Mouse (Mus musculus) spleen, adult 2 months (tissue): Measurements from ENCODE around the gene Rab21.

ENCODE experiments used
- CTCF ChIP-seq: fragments of 200-500 bp; IDR thresholded peaks from 2 replicates; pipeline ENCODE4 v1.5.1; 2011; ENCODE audit warnings: mild to moderate bottlenecking, inconsistent platforms; ENCODE audit not compliant: insufficient read depth, insufficient read length, insufficient replicate concordance; ENCODE audit errors: extremely low read depth
- POLR2A ChIP-seq: fragments of 200-500 bp; IDR thresholded peaks from 2 replicates; pipeline ENCODE4 v1.6.1; 2011; ENCODE audit warnings: low read depth, low read length, inconsistent platforms

DNA sequence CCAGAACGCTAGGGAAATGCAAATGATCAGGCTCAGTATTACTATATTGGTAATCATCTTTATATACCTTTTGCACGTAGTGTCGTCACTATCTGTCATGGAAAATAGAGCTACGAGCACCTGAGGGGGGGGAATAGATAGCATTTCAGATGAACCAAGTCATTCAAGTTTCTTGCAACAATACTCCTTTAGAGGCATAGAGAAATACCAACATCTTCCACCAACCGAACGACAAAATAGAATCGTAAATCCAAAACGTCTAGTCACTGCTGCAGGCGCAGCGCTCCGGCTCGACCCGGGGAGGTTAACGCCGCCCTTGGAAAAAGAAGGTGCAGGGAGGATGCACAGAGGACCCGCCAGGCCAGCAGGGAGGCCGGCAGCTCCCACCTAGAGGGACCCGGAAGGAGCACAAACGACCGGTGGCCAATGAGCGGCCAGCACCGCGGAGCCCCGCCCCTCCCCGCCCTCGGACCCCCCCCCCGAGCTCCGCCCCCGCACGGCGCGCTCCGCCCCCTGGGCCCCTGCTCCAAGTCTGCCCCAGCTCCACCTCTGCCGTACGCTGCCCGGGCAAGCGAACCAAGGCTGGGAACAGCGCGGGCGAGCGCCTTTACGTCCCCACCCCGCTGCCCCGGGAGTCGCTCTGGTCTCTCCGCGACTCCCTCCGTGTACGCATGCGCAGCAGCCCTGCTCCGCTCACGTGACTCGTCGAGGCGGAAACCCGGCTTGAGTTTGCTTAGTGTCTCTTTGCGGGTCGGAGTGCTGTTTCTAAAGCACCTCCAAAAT is 46.6 kb upstream of the Rab21 start, which contains the start of gene Tmem19:
- TF ChIP-seq CTCF (no peak), POLR2A (peak; percentile 91)
